In genomic region chr2:134714001-134714400, GRCm38 (mm10) we compare ENCODE assay signal across 26 mouse cellular contexts.
"Had no signal": no experiment of that assay in that cellular context is flagged by ENCODE, and none has a peak within 500 bp of the region (broad histone marks: within the 10 kb centered on the region; RNA-seq: fewer than 3 reads in every experiment).

No protein-coding gene starts in this region.

- H3K9ac ChIP-seq: heart, embryonic 13.5 days; heart, embryonic 15.5 days; hindbrain, embryonic 13.5 days; hindbrain, embryonic 15.5 days; intestine, embryonic 15.5 days; kidney, embryonic 15.5 days; limb, embryonic 13.5 days; limb, embryonic 15.5 days; liver, embryonic 13.5 days had no signal

- H3K4me2 ChIP-seq: heart, embryonic 13.5 days; heart, embryonic 15.5 days; hindbrain, embryonic 13.5 days; hindbrain, embryonic 15.5 days; intestine, embryonic 15.5 days; kidney, embryonic 15.5 days; limb, embryonic 13.5 days; limb, embryonic 15.5 days; liver, embryonic 11.5 days; liver, embryonic 13.5 days had no signal

- H3K27me3 ChIP-seq: heart, embryonic 13.5 days; heart, embryonic 15.5 days; hindbrain, embryonic 13.5 days; hindbrain, embryonic 15.5 days; intestine, embryonic 15.5 days; kidney, embryonic 15.5 days; limb, embryonic 13.5 days; limb, embryonic 15.5 days; liver, embryonic 13.5 days had no signal

- ATAC-seq: inflammation-experienced regulatory T-cells, adult 6 months; intestine, embryonic 15.5 days had no signal

- H3K36me3 ChIP-seq: heart, embryonic 10.5 days; heart, embryonic 13.5 days; heart, embryonic 15.5 days; hindbrain, embryonic 13.5 days; hindbrain, embryonic 15.5 days; intestine, embryonic 15.5 days; kidney, embryonic 15.5 days; limb, embryonic 13.5 days; limb, embryonic 15.5 days; liver, embryonic 13.5 days had no signal

- H3K4me1 ChIP-seq: heart, embryonic 10.5 days; heart, embryonic 13.5 days; heart, embryonic 15.5 days; hindbrain, embryonic 13.5 days; hindbrain, embryonic 15.5 days; intestine, embryonic 15.5 days; kidney, embryonic 15.5 days; limb, embryonic 13.5 days; limb, embryonic 15.5 days; liver, embryonic 13.5 days had no signal

- H3K27ac ChIP-seq: heart, embryonic 10.5 days; heart, embryonic 13.5 days; heart, embryonic 15.5 days; hindbrain, embryonic 13.5 days; hindbrain, embryonic 15.5 days; intestine, embryonic 15.5 days; kidney, embryonic 15.5 days; kidney, postnatal 0 days; limb, embryonic 13.5 days; limb, embryonic 15.5 days; liver, embryonic 13.5 days had no signal

- DNase-seq: gastrocnemius, postnatal 14 days; gastrocnemius, postnatal 36 days; heart, adult 18-20 months; heart, postnatal 14 days; heart, postnatal 36 days; kidney, adult 11 months; kidney, adult 2 months; kidney, adult 9 months; kidney, postnatal 14 days; kidney, postnatal 36 days; layer of hippocampus, adult 9-11 months; layer of hippocampus, postnatal 36 days; left cerebral cortex, postnatal 4 days; liver, embryonic 13.5 days had no signal

- H3K9me3 ChIP-seq: heart, embryonic 10.5 days; heart, embryonic 13.5 days; heart, embryonic 15.5 days; hindbrain, embryonic 13.5 days; hindbrain, embryonic 15.5 days; intestine, embryonic 15.5 days; kidney, embryonic 15.5 days; limb, embryonic 13.5 days; limb, embryonic 15.5 days; liver, embryonic 13.5 days had no signal

- H3K4me3 ChIP-seq: heart, embryonic 10.5 days; heart, embryonic 13.5 days; heart, embryonic 15.5 days; hindbrain, embryonic 13.5 days; hindbrain, embryonic 15.5 days; intestine, embryonic 15.5 days; kidney, embryonic 15.5 days; limb, embryonic 13.5 days; limb, embryonic 15.5 days; liver, embryonic 13.5 days had no signal
